Mouse (Mus musculus): Measurements from ENCODE around the gene Btk. TPM values are rescaled to one million over a fixed set of nuclear protein-coding genes. Genes with fewer than 3 reads are reported as not detected.

Btk gene
- total RNA-seq (2018; cell fraction: chromatin; rRNA removed) = 100 to 1,000 TPM in 10 of 26 experiments, 10 to 100 TPM in 16; 17.4 to 128 (median 93.5) TPM
- 10 to 100 TPM; 38.5 to 76.3 (median 61.3) TPM for total RNA-seq (2018; cell fraction: cytosol; rRNA removed)
- 10 to 100 TPM; 19.3 to 90.1 (median 57.6) TPM for total RNA-seq (2018; cell fraction: nucleus; rRNA removed)
- 63.3 to 94.7 TPM (median 69.5 TPM) in 3 replicates for polyA plus RNA-seq (2018)

- H3K79me2 ChIP-seq (ENCODE audit: inconsistent target) = peaks cover 64% of the 10 kb centered on the region
- H3K36me3 ChIP-seq (ENCODE audit: inconsistent target) = no peaks in the 10 kb centered on the region
- H3K27ac ChIP-seq = peak within 1 kb of the TSS; percentile 86
- WGBS (ENCODE audit: missing documents) = 25% methylated on average over 11 of the region's 11 CpGs
- peak within 1 kb of the TSS; percentile 62 for H3K4me3 ChIP-seq (ENCODE audit: inconsistent target)
Observed at GRCm38 (mm10) chrX:134582888-134583669, at the start of gene Btk. TSS of gene Btk (minus strand) at chrX:134583570.

DNA sequence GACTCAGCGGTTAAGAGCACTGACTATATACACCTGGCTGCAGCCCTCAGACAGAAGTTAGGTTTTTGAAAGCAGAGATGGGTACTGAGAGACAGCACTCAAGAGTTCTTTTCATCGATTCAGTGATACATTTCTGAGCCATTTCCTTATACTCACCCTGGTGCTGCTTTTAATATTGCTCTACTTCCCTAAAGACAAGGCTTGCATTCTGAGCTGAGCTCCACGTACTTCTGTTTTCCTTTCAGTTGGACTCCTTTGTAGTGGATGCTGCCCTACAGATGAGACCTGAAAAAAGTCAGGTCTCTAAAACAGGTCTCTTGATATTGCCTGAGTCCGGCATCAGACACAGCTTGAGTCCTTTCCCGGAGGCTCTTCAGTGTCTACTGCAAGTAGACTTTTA is 49.3 kb upstream of the Btk start:
- H3K79me2 ChIP-seq (ENCODE audit: inconsistent target) = no peaks in the 10 kb centered on the region
- no peak overlapping the region for H3K4me3 ChIP-seq (ENCODE audit: inconsistent target)
- no peak overlapping the region for H3K27ac ChIP-seq
- H3K36me3 ChIP-seq (ENCODE audit: inconsistent target) = no peaks in the 10 kb centered on the region
- WGBS (ENCODE audit: missing documents) = 66% methylated on average over 5 of the region's 5 CpGs

GRCm38 (mm10) chrX:134628200-134628599 is 44.8 kb upstream of the Btk start:
- H3K4me3 ChIP-seq (ENCODE audit: inconsistent target) = no peak overlapping the region
- WGBS (ENCODE audit: missing documents) = 59% methylated on average over 2 of the region's 2 CpGs
- H3K79me2 ChIP-seq (ENCODE audit: inconsistent target) = no peaks in the 10 kb centered on the region
- H3K27ac ChIP-seq = no peak overlapping the region
- H3K36me3 ChIP-seq (ENCODE audit: inconsistent target) = no peaks in the 10 kb centered on the region

DNA sequence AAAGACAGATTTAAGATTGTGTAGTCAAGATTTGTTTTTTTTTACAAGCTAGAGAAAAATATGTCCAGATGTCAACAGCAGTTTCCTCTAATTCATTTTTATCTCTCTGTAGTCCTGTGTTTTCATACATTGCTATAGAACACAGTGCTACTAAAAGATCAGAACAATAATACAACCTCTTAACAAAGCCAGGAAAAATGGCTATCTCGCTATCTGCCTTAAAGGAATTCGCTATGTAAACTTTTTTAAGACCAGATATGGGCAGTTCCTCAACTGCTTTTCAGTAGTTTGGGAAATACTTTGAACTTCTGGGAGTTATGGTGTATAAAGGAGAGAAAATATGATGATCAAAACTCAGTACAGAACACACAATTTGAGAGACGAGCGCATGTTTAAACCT is 40.0 kb upstream of the Btk start:
- Histone ChIP-seq H3K4me3 (ENCODE audit: inconsistent target) (no peak overlapping the region), H3K27ac (no peak overlapping the region), H3K36me3 (ENCODE audit: inconsistent target) (no peaks in the 10 kb centered on the region), H3K79me2 (ENCODE audit: inconsistent target) (no peaks in the 10 kb centered on the region)
- WGBS (ENCODE audit: missing documents) = 92% methylated on average over 4 of the region's 4 CpGs

DNA sequence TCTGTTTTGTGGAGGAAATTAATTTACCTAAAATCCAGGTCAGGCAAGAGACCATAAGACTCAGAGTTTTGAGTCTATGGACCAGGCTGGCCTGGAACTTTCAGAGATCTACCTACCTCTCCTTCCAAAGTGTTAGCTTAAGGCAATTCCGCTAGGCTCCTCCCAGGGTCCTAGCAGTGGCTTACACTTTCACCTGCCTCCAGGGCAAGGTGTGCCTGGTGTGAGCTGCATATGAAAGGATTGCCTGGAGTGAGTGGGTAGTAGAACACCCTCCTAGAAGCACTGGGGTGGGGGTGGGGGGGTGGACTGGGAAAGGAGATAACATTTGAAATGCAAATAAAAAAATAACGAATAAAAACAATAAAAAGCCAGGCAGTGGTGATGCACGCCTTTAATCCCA is 38.3 kb upstream of the Btk start:
- H3K4me3 ChIP-seq (ENCODE audit: inconsistent target) = no peak overlapping the region
- H3K36me3 ChIP-seq (ENCODE audit: inconsistent target) = no peaks in the 10 kb centered on the region
- 78% methylated on average over 1 of the region's 3 CpGs for WGBS (ENCODE audit: missing documents)
- H3K27ac ChIP-seq = no peak overlapping the region
- no peaks in the 10 kb centered on the region for H3K79me2 ChIP-seq (ENCODE audit: inconsistent target)

DNA sequence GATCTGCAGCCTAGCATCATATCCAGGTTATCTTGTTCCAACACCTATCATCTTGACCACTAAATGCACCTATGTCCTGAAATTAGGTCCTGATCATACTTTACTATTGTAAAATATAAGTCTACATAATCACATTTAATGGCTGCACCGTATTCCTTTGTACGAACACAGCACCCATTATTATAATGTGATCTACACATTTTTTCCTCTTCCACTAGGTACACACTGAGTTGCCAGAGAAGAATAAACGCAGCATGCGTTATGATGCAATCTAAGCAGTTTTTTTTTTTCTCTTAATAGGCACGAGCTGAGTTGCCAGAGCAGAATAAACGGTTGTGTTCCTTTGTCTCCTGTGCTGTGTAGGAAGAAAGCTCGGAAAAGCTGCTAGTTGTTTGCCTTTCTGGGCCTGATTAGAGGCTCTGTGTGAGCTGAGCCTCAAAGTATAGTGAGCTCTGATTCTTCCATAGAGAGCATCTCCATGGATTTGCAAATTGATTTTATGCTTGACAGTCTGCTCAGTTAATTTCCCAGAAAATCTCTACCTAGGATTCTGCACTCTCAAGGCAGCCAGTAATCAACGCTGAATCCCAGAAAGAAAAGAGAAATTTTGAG is 37.0 kb upstream of the Btk start:
- no peaks in the 10 kb centered on the region for H3K36me3 ChIP-seq (ENCODE audit: inconsistent target)
- 76% methylated on average over 8 of the region's 8 CpGs for WGBS (ENCODE audit: missing documents)

DNA sequence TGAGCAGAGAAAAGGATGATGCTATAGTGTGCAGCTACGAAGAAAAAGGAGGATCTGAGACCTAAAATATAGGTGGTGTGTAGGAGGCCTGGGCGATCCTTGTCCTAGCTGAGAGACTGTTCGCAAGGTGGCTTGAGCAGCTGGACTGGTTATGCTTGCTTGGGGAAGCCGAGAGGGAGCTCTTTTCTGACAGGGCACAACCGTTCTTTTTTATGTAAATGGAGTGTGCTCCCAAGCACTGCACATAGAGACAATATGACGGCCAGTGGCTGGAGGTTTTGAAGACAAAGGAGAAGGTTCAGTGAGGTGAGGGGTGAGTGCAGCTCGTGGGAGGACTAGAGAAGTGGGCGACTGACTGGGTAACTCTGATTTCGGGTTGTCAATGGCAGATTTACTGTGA is 36.3 kb upstream of the Btk start:
- WGBS (ENCODE audit: missing documents) = 91% methylated on average over 9 of the region's 9 CpGs
- H3K36me3 ChIP-seq (ENCODE audit: inconsistent target) = no peaks in the 10 kb centered on the region

More for the DNA sequence above, 37.0 kb upstream of the Btk start:
- H3K4me3 ChIP-seq (ENCODE audit: inconsistent target) = no peak overlapping the region
- H3K27ac ChIP-seq = no peak overlapping the region
- H3K79me2 ChIP-seq (ENCODE audit: inconsistent target) = no peaks in the 10 kb centered on the region

GRCm38 (mm10) chrX:134614306-134614705 is 30.9 kb upstream of the Btk start:
- H3K36me3 ChIP-seq (ENCODE audit: inconsistent target) = no peaks in the 10 kb centered on the region
- H3K79me2 ChIP-seq (ENCODE audit: inconsistent target) = no peaks in the 10 kb centered on the region
- H3K27ac ChIP-seq = no peak overlapping the region
- WGBS (ENCODE audit: missing documents) = 64% methylated on average over 2 of the region's 2 CpGs
- H3K4me3 ChIP-seq (ENCODE audit: inconsistent target) = no peak overlapping the region

More for the DNA sequence above, 36.3 kb upstream of the Btk start:
- no peak overlapping the region for H3K4me3 ChIP-seq (ENCODE audit: inconsistent target)
- no peak overlapping the region for H3K27ac ChIP-seq
- H3K79me2 ChIP-seq (ENCODE audit: inconsistent target) = no peaks in the 10 kb centered on the region

- 30% methylated on average over 12 of the region's 15 CpGs for WGBS (ENCODE audit: missing documents)
- no peaks in the 10 kb centered on the region for H3K79me2 ChIP-seq (ENCODE audit: inconsistent target)
- no peak overlapping the region for H3K4me3 ChIP-seq (ENCODE audit: inconsistent target)
- no peaks in the 10 kb centered on the region for H3K36me3 ChIP-seq (ENCODE audit: inconsistent target)
- no peak overlapping the region for H3K27ac ChIP-seq
Observed at GRCm38 (mm10) chrX:134612285-134612959, 29.1 kb upstream of the Btk start.

- no peak overlapping the region for H3K4me3 ChIP-seq (ENCODE audit: inconsistent target)
- no peaks in the 10 kb centered on the region for H3K79me2 ChIP-seq (ENCODE audit: inconsistent target)
- H3K36me3 ChIP-seq (ENCODE audit: inconsistent target) = no peaks in the 10 kb centered on the region
- whole genome bisulfite sequencing (ENCODE audit: missing documents) = 84% methylated on average over 4 of the region's 4 CpGs
- no peak overlapping the region for H3K27ac ChIP-seq
Observed at GRCm38 (mm10) chrX:134610984-134611383, 27.6 kb upstream of the Btk start.

DNA sequence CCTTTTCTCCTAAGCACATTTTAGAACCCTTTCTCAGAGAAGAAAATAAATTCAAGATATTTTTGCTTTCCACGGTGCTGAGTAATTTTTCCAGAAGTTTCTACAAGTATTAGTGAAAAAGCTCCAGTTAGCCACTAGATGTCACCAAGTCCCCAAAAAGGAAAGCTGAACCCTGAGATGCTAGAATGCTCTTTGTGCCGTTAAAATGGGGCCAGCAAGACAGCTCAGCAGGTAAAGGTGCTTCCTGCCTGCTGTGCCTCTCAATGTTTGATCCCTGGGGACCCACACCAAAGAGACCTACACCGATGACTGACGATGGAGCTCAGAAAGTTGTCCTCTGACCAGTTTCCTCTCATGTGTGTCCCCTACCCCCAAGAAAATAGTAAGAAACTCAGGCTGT is 26.1 kb upstream of the Btk start:
- WGBS (ENCODE audit: missing documents) = 20% methylated on average over 4 of the region's 4 CpGs
- Histone ChIP-seq H3K36me3 (ENCODE audit: inconsistent target) (no peaks in the 10 kb centered on the region), H3K79me2 (ENCODE audit: inconsistent target) (peaks cover 8% of the 10 kb centered on the region), H3K27ac (no peak overlapping the region), H3K4me3 (ENCODE audit: inconsistent target) (no peak overlapping the region)

GRCm38 (mm10) chrX:134601380-134602120 is 18.2 kb upstream of the Btk start:
- H3K36me3 ChIP-seq (ENCODE audit: inconsistent target) = no peaks in the 10 kb centered on the region
- peaks cover 82% of the 10 kb centered on the region for H3K79me2 ChIP-seq (ENCODE audit: inconsistent target)
- H3K4me3 ChIP-seq (ENCODE audit: inconsistent target) = peak overlapping the region; percentile 76
- WGBS (ENCODE audit: missing documents) = 24% methylated on average over 29 of the region's 43 CpGs
- peak overlapping the region; percentile 95 for H3K27ac ChIP-seq

- Histone ChIP-seq H3K27ac (peak within 1 kb of the TSS; percentile 95), H3K79me2 (ENCODE audit: inconsistent target) (peaks cover 89% of the 10 kb centered on the region), H3K4me3 (ENCODE audit: inconsistent target) (peak within 1 kb of the TSS; percentile 76), H3K36me3 (ENCODE audit: inconsistent target) (no peaks in the 10 kb centered on the region)
- WGBS (ENCODE audit: missing documents) = 23% methylated on average over 28 of the region's 33 CpGs
Observed at GRCm38 (mm10) chrX:134600659-134601379, 17.4 kb upstream of the Btk start, which contains the start of the genes Gla and Hnrnph2. TSS of gene Gla (minus strand) at chrX:134601125. TSS of gene Hnrnph2 (plus strand) at chrX:134601179.

All from macrophage (primary cell).